Mouse (Mus musculus) spleen, adult 18-20 months (tissue): Measurements from ENCODE around the gene Nkx1-2.

ENCODE experiments used
- DNase-seq, 2 experiments: peaks; one replicate each; pipeline ENCODE4 v3.0.0; 2022; ENCODE audit warnings: mixed read lengths in 2 of 2

Gene Nkx1-2

GRCm38 (mm10) chr7:132599071-132599975 is at the start of gene Nkx1-2:
Gene Nkx1-2, minus strand, starts transcription at chr7:132599637.
- DNase-seq = no peak

GRCm38 (mm10) chr7:132646514-132646913 is 47.1 kb upstream of the Nkx1-2 start:
- DNase-seq = no peak

DNA sequence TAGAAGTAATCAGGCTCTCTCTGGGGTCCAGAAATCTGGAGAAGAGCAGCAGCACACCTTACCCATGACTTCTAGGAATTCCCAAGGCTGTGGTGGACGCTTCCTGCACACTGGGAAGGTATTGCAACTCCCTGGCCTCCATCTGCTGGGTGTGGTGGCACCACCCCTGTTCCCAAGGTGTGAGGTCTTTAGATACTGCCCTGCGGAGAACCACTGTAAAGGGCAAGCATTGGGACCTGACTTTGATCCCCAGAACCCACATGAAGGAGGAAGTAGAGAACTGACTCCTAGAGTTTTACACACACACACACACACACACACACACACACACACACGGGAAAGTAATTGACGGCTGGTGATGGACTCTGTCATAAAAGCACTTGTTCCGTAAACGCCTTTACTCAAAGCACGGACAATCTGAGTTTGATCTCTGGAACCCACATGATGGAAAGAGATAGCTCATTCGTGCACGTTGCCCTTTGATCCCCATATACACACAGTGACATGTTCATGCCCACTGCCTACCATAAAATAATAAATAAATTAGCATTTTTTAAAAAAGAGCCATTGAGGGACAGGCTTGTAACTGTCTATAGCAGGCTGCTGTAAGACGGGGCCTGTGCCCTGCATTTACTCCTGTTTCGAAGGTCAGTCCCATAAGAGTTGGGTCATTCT is 45.3 kb upstream of the Nkx1-2 start:
- DNase-seq = no peak

- no peak for DNase-seq
Measured at GRCm38 (mm10) chr7:132641606-132642005, 42.2 kb upstream of the Nkx1-2 start.

DNA sequence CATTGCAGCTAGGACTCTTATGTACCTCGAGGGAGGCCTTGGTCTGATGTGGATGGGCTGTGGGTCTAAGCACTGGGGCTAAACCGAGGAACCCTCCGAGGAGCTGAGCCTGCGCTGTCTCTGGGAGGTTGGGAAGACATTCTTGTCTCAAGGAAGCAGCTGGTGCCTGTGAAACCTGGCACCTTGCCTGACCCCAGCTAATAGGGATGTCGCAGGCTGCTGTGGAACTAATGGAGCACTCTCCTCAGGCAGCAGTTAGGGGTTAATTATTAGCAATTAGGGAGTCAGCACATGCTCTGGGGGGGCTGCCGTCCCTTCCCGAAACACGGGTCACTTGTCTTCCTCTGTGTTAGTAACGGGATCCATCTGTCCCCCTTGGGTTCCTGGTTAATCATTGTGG is 41.5 kb upstream of the Nkx1-2 start:
- DNase-seq = no peak

GRCm38 (mm10) chr7:132638446-132639087 is 39.1 kb upstream of the Nkx1-2 start:
- no peak for DNase-seq

DNA sequence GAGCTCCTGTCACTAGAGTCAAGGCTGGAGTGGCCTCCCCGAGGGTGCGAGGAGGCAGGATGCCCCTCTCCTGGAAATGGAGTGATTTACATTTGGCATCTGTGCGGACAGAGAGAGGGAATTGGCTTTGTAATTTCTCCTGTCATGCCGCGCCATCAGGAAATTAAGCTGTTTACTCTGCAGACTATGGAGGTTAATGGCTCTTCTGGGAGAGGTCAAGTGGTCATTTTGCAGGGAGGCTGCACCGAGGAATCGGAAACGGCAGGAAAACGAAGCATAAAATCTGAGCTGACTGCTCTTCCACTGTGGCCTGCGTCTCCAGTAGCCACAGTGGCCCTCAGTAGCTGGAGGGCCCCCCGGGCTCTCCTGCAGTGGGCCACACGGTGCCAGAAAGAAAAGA is 37.9 kb upstream of the Nkx1-2 start:
- no peak for DNase-seq

DNA sequence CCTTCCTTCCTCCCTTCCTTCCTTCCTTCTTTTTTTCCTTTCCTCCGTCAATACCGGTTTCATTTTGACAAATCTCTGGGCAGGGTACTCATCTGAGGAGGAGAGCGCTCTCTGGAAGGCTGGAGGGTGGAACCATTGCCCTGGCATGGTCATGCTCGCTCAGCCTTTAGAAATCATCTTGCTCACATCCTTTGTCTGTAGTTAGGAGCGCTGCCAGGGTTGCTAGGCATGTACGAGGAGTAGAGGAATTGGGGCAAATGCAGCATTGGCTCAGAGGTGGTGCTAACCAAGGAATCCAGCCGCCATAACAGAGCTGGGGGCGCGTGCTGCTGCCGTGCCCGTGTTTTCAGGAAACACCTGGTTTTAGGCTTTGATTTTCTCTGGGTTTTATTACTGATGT is 31.9 kb upstream of the Nkx1-2 start:
- no peak for DNase-seq

DNA sequence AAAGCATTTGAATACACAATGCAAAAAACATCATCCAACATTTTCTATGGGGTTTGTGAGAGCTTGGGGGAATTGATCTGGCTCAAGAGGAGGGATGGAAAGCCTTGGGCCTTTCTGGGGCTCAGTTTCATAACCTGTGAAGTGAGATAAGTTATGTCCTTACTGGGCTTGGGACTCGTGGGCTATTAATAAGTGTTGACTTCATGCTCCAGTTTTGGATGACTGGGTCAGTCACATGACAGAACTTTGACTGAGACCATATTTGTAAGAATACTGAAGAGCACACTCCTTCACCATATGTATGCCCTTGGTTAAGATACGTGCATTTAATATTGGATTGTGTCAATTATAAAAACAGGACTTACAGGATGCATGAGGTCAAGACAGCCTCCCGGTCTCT is 28.0 kb upstream of the Nkx1-2 start:
- DNase-seq = no peak

DNA sequence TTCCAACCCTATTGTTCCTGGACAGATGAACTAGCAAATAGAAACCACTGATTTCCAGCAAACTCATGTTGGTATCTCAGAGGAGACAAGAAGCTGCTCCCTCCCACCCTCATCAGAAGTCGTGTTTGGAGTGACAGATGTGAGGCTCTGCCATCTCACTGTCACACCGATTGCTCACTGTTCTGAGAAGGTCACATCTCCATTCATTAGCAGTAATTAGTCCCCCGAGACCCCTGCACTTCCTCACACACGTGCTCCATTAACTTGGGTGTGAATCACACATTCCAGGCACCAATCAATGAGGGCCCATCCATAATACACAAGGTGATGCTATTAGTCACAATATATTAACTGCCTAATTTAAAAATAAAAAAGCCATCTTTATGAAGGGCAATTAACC is 26.7 kb upstream of the Nkx1-2 start:
- no peak for DNase-seq

DNA sequence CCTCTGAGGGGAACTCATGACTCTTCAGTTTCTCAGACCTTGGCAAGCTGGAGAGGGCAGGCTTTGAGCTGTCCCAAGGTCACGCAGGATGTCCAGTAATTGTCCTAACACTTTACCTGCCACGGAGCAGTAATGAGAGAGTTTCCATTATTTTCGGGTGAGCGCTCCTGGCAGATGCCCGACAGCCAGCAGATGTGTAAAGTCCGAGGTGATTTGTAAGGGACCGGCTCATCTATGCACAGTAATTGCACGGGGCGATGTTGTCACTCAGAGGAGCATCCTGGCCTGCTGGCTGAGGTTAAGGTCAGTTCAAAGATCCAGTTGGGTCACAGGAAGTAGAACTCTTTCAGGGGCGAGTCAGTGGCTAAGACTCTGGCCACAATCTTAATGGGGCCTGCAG is 24.7 kb upstream of the Nkx1-2 start:
- no peak for DNase-seq

DNA sequence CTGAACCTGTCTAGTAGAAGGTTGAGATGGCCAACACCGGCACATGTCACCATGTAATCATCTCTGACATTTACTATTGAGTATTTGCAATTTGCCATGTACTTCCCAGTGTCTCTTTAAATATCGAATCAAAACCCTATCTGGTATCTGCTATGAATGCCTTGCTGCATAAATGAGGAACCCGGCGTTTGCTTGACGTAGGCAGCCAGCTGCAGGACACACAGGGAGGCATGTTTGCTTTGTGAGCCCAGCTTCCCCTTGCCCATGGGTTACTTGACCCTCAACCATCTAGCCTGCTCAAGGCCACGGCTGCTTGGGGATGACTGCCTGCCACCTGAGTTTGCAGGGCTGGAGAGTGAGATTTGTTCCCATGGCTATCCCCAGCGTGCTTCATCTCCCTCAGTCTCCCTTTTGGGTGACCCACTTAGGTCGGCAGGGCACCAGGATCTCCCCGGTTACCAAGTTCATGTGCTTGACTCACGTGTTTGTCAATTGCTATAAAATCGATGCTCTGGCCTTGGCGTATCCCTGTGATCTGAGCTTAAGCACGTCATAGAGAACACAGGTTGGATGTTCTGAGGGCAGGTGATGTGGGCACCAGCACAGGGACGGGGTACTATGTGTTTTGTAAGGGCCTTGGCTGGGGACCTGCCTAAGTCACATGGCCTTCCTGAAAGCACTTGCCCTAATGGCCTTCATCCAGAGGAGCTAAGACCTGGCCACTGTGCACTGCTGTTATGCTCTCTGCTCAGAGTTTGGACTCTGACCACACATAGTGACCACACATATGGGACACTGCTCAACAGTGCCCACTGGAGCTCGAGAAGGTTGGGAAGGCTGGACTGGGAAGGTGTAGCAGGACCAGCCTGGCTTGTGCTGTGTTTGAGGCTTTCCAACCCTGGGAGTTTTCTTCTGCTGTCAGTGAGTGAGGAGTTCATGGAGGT is 20.8 kb upstream of the Nkx1-2 start:
- DNase-seq = no peak

- DNase-seq = no peak
Measured at GRCm38 (mm10) chr7:132619549-132619948, 20.1 kb upstream of the Nkx1-2 start.

DNA sequence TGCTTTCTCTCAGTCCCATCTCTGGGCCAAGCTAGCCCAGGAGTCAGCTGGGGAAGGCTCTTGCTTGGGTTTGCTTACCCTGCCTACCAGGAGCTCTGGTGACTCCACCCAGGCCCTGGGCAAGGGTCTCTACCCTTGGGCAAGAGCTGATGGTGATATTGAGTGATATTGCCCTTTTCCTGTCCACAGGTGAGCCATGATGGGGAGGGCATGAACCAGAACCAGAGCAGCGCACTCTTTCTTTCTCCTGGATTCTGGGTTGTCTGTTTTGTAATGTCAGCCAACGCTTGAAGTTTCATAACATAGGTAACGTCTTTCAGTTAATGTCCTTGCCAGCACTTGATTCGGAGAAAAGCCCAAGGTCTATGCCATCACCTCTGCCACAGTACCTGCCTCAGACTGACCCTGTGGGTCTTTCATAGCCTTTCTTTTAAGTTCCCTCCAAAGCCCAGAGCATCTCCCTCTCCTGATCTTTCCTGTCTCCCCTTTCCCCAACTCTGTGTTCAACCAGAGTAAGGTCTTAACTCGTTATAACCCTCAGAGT is 17.7 kb upstream of the Nkx1-2 start:
- no peak for DNase-seq

DNA sequence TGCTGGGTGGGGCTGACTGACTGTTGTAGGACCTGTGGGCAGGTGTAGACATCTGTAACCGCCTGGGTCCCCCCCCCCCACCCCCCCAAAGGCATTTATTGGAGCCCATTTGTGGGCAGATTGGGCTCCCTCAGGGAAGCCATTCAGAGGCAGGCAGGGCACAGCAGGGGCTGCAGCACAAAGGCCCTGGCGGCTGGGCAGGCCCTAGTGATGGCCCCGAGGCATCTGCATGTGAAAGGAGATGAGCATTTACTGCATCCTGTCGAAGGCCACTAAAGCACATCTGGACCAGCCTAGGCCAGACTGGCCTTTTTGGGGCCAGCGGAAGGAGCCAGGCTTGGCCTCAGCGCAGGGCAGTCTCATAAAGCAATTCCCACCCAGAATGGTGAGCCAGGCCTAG is 17.0 kb upstream of the Nkx1-2 start:
- no peak for DNase-seq

DNA sequence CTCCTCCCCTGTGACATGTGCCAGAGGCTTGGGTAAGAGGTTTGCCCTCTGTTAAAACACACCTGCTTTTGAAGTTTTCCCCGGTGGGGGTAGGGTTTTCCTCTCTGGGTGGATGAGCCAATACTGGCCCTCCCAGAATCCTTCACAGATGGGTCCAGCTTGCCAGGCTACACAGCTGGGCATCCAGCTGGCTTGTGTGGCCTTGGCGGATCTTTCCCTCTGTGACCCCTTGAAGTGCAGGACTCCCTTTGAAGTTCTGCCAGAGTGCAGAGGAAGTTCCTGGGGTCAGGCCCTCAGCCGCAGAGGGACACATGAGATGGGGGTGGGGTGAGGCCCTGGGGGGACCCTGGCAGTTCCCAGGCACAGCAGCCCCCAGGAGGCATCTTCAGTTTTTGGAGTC is 15.9 kb upstream of the Nkx1-2 start:
- DNase-seq = no peak

DNA sequence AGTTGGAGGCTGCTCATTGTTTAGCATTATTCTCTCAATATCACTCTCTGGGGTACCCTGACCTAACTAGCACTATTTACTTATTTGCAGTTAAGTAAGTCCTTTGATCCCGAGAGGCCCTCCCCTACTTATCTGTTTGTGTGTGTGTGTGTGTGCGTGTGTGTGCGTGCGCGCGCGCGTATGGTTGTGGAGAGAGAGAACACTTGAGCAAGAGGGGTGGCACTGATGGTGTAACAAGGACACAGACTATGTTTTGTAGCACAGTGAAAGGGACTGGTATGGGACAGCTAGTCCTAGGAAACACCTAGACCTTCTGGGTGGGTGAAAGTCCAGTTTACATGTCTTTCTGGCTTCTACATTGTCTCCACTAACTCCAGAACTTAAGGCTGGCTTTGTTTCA is 12.1 kb upstream of the Nkx1-2 start:
- DNase-seq = no peak

GRCm38 (mm10) chr7:132610468-132611318 is 11.3 kb upstream of the Nkx1-2 start, which contains the start of gene Lhpp:
Gene Lhpp, plus strand, starts transcription at chr7:132610638.
- peak; percentile 63 to 78 for DNase-seq

DNA sequence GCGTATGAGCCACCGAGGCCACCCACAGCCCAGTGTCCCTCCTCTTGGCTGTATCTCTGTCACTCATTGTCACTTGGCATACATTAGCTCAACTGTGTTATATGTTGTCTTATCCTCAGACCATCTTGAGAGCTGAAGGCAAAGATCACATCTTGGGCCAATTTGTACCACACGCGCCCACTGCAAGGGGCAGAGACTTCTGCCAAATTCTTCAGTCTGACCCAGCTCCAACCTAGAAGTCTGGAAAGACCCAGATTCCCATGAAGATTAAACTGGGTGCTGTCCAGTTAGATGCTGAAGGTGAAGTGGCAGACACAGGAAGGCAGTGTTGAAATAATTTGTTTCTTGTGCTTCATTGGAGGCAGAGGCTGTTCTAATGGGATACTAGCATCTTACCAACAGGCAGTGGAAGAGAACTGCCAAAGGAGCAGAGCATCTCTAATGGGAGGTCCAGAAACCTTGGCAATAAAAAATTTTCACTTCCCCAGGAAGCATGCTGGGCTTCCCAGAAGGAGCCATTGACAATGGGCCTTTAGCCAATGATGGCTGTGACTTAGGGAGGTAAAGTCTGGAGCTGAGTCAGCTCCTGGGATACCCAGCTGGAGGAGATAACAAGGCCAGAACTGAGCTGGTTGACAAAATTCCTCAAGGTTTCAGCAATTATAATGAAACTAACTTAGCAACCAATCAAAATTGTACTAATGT is 9.0 kb upstream of the Nkx1-2 start:
- no peak for DNase-seq

GRCm38 (mm10) chr7:132605689-132606088 is 6.3 kb upstream of the Nkx1-2 start:
- no peak for DNase-seq

DNA sequence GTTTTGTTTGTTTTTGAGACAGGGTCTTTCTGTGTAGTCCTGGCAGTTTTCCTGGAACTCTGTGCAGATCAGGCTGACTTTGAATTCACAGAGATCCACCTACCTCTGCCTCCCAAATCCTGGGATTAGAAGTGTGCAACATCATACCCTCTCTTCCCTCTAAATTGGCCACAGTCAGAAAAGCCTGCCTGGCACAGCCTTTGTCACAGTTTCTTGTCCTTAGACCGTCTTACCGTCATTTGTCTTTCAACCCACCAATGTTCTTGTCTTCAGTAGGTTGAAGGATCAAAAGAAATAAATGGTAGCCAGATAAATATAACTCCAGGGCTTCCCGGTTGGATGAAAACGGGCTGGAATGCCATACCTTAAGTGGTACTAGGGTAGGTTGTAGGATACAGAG is 5.3 kb upstream of the Nkx1-2 start:
- no peak for DNase-seq
